Mouse (Mus musculus): Measurements from ENCODE around the gene Gm2916.
"Not testable (repeated sequence)": the region's sequence is repeated elsewhere in the genome, so short reads cannot be mapped to it uniquely, and the experiment has no call there.

The Gm2916 gene

GRCm38 (mm10) chr14:3883872-3884271 is at the start of gene Gm2916:
Gene Gm2916 (plus strand): TSS chr14:3884172.
- in situ Hi-C loops (cut with MboI, MseI), result not testable (repeated sequence)

DNA sequence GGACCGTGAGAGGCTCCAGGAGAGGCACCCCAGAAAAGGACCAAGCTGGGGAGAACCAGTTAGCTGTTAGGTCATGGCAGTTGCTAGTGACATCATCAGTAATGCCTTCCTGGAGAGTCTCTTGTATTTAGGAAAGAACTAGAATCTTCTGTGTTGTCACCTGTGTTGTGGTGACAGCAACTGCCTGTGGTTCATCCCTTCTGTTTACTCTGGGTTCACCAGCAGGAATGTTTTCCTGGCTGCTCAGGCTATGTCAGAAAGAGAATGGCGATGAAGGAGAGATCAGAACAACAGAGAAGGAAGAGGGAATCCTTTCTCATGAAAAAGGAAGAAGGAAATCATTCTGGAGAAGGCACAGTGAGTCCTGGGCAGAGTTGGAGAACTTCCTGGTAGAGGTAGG is 38.0 kb upstream of the Gm2916 start, which contains the start of gene Gm3033:
TSS of gene Gm3033 (plus strand) at position 301 of the 400 bp plus-strand sequence.
- in situ Hi-C loops (cut with MboI, MseI), result not testable (repeated sequence)

DNA sequence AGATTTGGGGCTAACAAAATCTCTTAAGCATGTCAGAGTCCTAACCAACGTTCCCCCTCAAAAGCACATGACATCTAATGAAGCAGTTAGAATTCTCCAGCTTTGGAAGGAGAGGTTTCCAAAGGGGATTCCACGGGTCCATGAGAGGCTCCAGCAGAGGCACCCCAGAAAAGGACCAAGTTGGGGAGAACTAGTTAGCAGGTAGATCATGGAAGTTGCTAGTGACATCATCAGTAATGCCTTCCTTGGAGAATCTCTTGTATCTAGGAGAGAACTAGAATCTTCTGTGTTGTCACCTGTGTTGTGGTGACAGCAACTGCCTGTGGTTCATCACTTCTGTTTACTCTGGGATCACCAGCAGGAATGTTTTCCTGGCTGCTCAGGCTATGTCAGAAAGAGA is 47.5 kb downstream of the Gm2916 start, which contains the start of gene Gm3029:
TSS of gene Gm3029 (plus strand) at position 301 of the 400 bp plus-strand sequence.
- in situ Hi-C loops (cut with MboI, MseI), result not testable (repeated sequence)

- in situ Hi-C loops (cut with MboI, MseI), result loop anchor here (5.0 kb wide), 1 partner anchor 704 kb away; no protein-coding TSS in a partner anchor
Observed at GRCm38 (mm10) chr14:3963247-3963646, 79.3 kb downstream of the Gm2916 start, which contains the start of gene Gm3095. Gene Gm3095 (plus strand): TSS chr14:3963547.

All from regulatory T cell (primary cell).